Mouse (Mus musculus): Measurements from ENCODE around the gene Olfr676. TPM values are rescaled to one million over a fixed set of nuclear protein-coding genes. Genes with fewer than 3 reads are reported as not detected.

The Olfr676 gene
- polyA plus RNA-seq, 1 experiment from 2014 or later = not detected

Other genes starting within 250 kb of the Olfr676 start
- not detected in 2 replicates for gene Usp17lb, start 190.1 kb upstream of the Olfr676 start, polyA plus RNA-seq (2015; fragmentation: Nextera tagmentation; extraction: Ambion mirVana)
- gene Usp17la, start 175.7 kb upstream of the Olfr676 start, polyA plus RNA-seq (2015; fragmentation: Nextera tagmentation; extraction: Ambion mirVana) = not detected in 2 replicates
- not detected in 2 replicates for gene Olfr665, start 154.7 kb upstream of the Olfr676 start, polyA plus RNA-seq (2015; fragmentation: Nextera tagmentation; extraction: Ambion mirVana)
- not detected in 2 replicates for gene Olfr666, start 136.7 kb upstream of the Olfr676 start, polyA plus RNA-seq (2015; fragmentation: Nextera tagmentation; extraction: Ambion mirVana)
- gene Olfr667, start 111.2 kb upstream of the Olfr676 start, polyA plus RNA-seq (2015; fragmentation: Nextera tagmentation; extraction: Ambion mirVana) = not detected in 2 replicates
- not detected in 2 replicates for gene Olfr668, start 104.6 kb upstream of the Olfr676 start, polyA plus RNA-seq (2015; fragmentation: Nextera tagmentation; extraction: Ambion mirVana)
- gene Olfr669, start 98.5 kb upstream of the Olfr676 start, polyA plus RNA-seq (2015; fragmentation: Nextera tagmentation; extraction: Ambion mirVana) = not detected in 2 replicates
- gene Olfr670, start 70.1 kb upstream of the Olfr676 start, polyA plus RNA-seq (2015; fragmentation: Nextera tagmentation; extraction: Ambion mirVana) = not detected in 2 replicates
- gene Olfr671, start 53.6 kb upstream of the Olfr676 start, polyA plus RNA-seq (2015; fragmentation: Nextera tagmentation; extraction: Ambion mirVana) = not detected in 2 replicates
- gene Olfr672, start 30.7 kb upstream of the Olfr676 start, polyA plus RNA-seq (2015; fragmentation: Nextera tagmentation; extraction: Ambion mirVana) = not detected in 2 replicates
- not detected in 2 replicates for gene Olfr675, start 4.2 kb upstream of the Olfr676 start, polyA plus RNA-seq (2015; fragmentation: Nextera tagmentation; extraction: Ambion mirVana)
- gene Olfr677, start 18.7 kb downstream of the Olfr676 start, polyA plus RNA-seq (2015; fragmentation: Nextera tagmentation; extraction: Ambion mirVana) = not detected in 2 replicates
- gene Olfr678, start 31.8 kb downstream of the Olfr676 start, polyA plus RNA-seq (2015; fragmentation: Nextera tagmentation; extraction: Ambion mirVana) = not detected in 2 replicates
- not detected in 2 replicates for gene Olfr679, start 48.5 kb downstream of the Olfr676 start, polyA plus RNA-seq (2015; fragmentation: Nextera tagmentation; extraction: Ambion mirVana)
- not detected in 2 replicates for gene Olfr680-ps1, start 60.1 kb downstream of the Olfr676 start, polyA plus RNA-seq (2015; fragmentation: Nextera tagmentation; extraction: Ambion mirVana)
- not detected in 2 replicates for gene Olfr681, start 84.1 kb downstream of the Olfr676 start, polyA plus RNA-seq (2015; fragmentation: Nextera tagmentation; extraction: Ambion mirVana)
- not detected in 2 replicates for gene Olfr683, start 114.3 kb downstream of the Olfr676 start, polyA plus RNA-seq (2015; fragmentation: Nextera tagmentation; extraction: Ambion mirVana)
- gene Olfr684, start 131.0 kb downstream of the Olfr676 start, polyA plus RNA-seq (2015; fragmentation: Nextera tagmentation; extraction: Ambion mirVana) = not detected in 2 replicates
- not detected in 2 replicates for gene Olfr685, start 153.3 kb downstream of the Olfr676 start, polyA plus RNA-seq (2015; fragmentation: Nextera tagmentation; extraction: Ambion mirVana)
- not detected in 2 replicates for gene Olfr686, start 174.8 kb downstream of the Olfr676 start, polyA plus RNA-seq (2015; fragmentation: Nextera tagmentation; extraction: Ambion mirVana)

Measured in heart, embryonic 16.5 days (tissue).